Mouse (Mus musculus): ENCODE data around the gene Cdkl3.

- TF ChIP-seq CTCF (IDR thresholded peaks at IDR 0.05; ENCODE audit: low read depth), result no peak
- no peak for TF ChIP-seq EP300 (optimal IDR thresholded peaks at IDR 0.05)
Measured at GRCm38 (mm10) chr11:52060315-52060714, 56.3 kb downstream of the Cdkl3 start.

All from stomach, postnatal 0 days (tissue).